Mouse (Mus musculus) gastrocnemius, postnatal 10 days (tissue): ENCODE results near the gene Gimap3. TPM values are rescaled to one million over a fixed set of nuclear protein-coding genes. Genes with fewer than 3 reads are reported as not detected.
A peak's percentile ranks its signal among the peaks of the same experiment; 100 is the strongest.

Experiments used
- DNase-seq: peaks from one replicate; pipeline ENCODE4 v3.0.0; 2021; ENCODE audit warnings: mixed read lengths
- long read RNA-seq, 2 experiments: library from polyadenylated mRNA; stranded (forward); transcript quantifications; one replicate each; pipeline ENCODE4 v2.0.0; 2021
- total RNA-seq, 2 experiments: library from RNA; stranded (reverse); gene quantifications; 2 replicates each; pipeline ENCODE4 v1.2.3; 2021

Gimap3 gene
- under 1 TPM; 0.16 to 0.20 TPM for total RNA-seq
- long read RNA-seq, experiment 1 = 0 reads
- long read RNA-seq, experiment 2 = 0 reads

GRCm38 (mm10) chr6:48770696-48771095 lies at the start of gene Gimap3:
Gene Gimap3, minus strand, starts transcription at chr6:48770851.
- DNase-seq = no peak

- peak; percentile 74 for DNase-seq
Measured at GRCm38 (mm10) chr6:48817815-48818214, 47.2 kb upstream of the Gimap3 start.

DNA sequence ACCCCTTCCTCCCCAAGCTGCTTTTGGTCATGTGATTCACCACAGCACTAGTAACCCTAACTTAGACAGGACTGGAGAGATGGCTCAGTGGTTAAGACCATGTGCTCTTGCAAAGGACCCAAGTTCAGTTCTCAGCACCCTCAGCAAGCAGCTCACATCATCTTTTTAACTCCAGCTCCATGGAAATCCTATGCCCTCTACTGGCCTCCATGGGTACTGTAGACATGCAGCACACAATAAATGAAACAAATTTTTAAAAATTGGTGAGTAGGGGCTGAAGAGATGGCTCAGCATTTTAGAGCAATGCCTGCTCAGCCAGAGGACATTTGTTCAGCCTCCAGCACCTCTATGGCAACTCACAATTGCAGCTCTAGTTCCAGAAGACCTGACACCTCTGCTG lies 44.4 kb upstream of the Gimap3 start:
- no peak for DNase-seq

- no peak for DNase-seq
Measured at GRCm38 (mm10) chr6:48809494-48810219, 39.0 kb upstream of the Gimap3 start.

GRCm38 (mm10) chr6:48806746-48807145 lies 36.1 kb upstream of the Gimap3 start:
- no peak for DNase-seq

GRCm38 (mm10) chr6:48804346-48804745 lies 33.7 kb upstream of the Gimap3 start:
- no peak for DNase-seq

DNA sequence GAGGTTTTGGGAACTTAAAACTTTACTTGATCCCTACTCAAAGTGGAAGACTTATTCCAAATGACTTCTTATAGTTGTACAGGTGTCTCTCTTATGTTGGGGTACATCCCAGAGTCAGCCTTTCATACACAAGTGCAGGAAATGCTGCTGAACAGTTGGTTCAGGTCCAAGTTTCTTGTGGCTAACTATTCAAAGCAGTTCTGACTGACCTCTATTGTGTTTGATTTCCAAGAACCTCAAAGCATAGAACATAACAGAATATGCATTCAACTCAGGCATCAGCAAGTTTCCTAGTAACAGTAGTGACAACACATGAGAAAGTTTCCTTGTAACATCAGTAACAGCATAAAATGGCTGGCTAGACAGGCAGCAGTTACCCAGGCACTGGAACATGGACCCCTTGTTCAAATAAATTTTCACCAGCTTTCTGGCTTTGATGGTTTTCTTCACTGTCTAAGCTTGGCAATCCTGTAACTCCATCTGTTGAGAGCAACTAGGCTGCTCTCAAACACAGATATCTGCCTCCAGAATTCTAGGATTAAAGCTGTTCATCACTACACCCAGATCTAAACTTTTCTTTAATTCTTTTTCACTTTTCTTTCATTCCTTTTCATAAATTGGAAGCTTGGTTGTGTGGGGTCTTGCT lies 32.9 kb upstream of the Gimap3 start:
- DNase-seq = no peak

DNA sequence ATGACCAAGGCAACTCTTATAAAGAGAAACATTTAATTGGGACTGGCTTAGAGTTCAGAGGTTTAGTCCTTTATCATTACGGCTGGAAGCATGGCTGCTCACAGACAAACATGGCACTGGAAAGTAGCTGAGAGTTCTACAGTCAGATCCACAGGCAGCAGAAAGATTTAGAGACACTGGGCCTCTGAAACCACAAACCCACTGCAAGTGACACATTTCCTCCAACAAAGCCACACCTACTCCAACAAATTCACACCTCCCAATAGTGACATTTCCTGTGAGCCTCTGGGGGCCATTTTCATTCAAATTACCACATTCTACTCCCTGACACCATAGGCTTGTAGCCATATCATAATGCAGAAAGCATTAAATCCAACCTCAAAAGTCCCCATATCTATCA lies 31.2 kb upstream of the Gimap3 start:
- no peak for DNase-seq

GRCm38 (mm10) chr6:48787867-48788266 lies 17.2 kb upstream of the Gimap3 start:
- no peak for DNase-seq

- DNase-seq = no peak
Measured at GRCm38 (mm10) chr6:48785601-48786000, 14.9 kb upstream of the Gimap3 start.

- no peak for DNase-seq
Measured at GRCm38 (mm10) chr6:48785189-48785588, 14.5 kb upstream of the Gimap3 start.

- DNase-seq = no peak
Measured at GRCm38 (mm10) chr6:48784406-48784805, 13.8 kb upstream of the Gimap3 start.

- peak; percentile 86 for DNase-seq
Measured at GRCm38 (mm10) chr6:48772030-48772429, 1.4 kb upstream of the Gimap3 start.

DNA sequence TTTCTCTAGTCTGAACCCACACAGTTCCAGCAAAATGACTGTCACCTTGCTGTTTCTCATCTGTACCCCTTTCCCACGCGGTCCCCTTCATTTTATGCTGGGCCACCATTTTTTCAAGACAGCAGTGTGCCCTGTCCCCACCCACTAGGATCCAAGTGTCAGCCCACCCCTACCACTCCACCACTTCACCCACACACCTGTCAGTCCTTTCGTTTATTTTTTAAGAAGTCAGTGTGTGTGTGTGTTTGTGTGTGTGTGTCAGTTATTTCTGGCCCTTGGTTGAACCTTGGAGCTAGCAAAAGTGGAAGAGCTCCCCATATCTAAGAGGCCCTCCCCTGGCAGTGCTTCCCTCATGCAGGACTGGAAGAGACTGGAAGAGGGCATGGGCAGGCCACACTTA lies 1.7 kb downstream of the Gimap3 start:
- no peak for DNase-seq

DNA sequence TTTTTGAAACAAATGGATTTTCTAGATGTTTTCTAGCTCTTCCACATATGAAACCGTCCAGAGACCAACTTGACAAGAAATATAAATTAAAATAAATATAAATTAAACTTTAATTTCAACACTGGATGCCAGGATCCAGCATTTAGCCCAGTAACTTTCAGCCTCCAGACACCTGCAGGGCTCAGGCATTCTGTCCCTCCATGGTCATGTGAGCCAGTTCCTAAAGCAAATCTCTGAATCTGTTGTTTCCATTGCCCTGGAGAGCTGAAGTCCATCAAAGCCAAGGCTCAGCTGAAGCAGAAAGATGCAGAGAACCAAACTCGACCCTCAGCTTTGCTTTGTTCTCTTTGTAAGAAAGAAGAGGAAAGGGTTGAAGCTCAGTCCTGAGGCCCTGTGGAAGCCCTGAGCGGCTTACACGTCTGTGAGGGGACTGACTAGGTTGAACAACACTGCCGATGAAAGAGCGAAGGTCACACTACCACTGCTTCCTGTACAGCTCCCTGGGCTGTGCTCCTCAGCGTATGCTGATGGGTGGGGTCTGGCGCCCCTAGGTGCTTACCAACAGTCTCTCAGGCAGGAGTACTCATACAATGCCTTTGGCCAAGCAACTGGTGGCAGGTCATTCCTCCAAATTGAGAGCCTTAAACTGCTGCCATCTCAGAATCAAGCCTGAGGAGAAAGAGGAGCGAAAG lies 2.3 kb downstream of the Gimap3 start:
- no peak for DNase-seq

- DNase-seq = no peak
Measured at GRCm38 (mm10) chr6:48764496-48764895, 6.2 kb downstream of the Gimap3 start.

DNA sequence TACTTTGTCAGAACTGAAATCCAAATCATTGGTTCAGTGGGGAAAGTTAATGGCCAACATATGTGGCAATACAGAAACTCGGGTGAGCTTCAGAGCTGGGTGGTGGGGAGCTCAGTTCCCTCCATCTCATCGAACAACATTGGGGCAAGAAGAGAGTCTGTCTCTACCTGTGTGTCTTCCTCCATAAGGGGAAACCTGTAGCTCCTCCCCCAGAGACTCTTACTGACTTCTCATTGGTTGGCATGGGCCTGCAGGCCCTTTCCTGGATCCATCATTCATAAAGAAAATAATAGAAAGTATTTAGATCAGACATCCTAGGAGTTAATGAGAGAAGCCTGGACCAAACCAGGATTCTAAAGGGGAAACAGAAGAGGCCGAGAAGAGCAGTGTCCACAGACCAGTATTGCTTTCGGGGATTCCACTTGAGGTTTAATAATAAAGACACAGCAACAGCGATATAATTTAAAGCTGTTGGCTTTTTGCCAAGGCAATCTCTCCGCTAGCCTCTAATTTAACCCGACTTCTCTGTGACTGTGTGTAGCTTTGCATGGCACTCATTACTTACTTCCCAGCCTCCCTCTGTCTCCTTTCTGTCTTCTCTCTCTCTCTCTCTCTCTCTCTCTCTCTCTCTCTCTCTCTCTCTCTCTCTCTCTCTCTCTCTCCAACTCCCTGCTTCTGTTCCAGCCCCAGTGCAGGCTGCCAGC lies 6.9 kb downstream of the Gimap3 start:
- no peak for DNase-seq

- DNase-seq = no peak
Measured at GRCm38 (mm10) chr6:48747091-48747966, 23.3 kb downstream of the Gimap3 start.

DNA sequence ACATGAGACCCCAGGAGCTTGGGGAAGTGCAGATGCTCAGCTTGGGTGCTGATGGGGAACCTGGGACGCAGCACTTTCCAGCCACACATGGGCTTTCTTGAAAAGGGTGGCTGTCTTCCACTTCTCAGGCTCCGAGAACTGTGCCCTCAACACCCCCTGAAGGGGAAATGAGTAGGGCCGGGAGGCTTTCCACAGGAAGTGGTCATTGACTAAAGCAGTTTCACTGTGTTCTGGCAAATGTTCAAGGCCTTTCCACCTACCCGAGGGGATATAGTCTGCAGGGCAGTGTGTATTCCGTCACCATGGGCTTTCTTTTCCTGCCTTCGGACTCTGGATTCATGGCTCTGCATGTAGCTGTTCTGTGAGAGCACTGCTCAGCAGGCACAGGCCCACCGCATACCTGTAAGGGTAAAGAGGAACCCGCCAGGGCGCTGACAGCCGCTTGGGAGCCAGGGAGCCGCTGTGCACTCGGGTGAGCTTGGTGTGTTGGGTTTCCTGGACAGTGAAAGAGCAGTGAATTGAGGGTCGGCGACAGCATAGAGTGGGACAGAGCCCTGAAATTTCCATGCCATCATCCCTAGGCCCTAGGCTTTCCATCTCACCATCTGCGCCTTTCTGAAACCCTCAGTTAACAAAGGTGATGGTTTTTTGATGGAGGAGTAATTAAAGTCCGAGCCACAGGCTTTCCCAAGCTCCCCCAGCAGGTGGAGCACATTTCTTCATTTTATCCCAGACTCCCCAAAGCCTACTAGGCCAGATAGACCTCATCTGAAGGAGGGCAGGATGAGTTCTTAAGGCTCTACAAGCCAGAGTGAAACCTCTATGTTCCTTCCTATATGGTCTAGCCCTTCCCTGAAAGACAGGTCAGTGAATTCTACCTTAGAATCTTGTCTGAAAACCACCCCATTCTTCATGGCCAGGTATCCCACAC lies 24.4 kb downstream of the Gimap3 start, which contains the start of gene Gimap5:
Gimap5 (plus strand) TSS at position 239 of the 931 bp plus-strand sequence.
- no peak for DNase-seq

- DNase-seq = no peak
Measured at GRCm38 (mm10) chr6:48745490-48745889, 25.2 kb downstream of the Gimap3 start.
